Mouse (Mus musculus) intestine, postnatal 0 days (tissue): ENCODE measurements around the gene Terb2. TPM values are rescaled to one million over a fixed set of nuclear protein-coding genes. Genes with fewer than 3 reads are reported as not detected.

Experiments
- ATAC-seq: fragments of 200-750 bp; cut with Nextera tagmentation; 2 replicates; pipeline ENCODE4 v1.8.0; 2017; ENCODE audit warnings: mild to moderate bottlenecking, moderate TSS enrichment, moderate library complexity
- H3K27ac ChIP-seq: fragments of 300-500 bp; sonication (generic); 2 replicates; pipeline ENCODE4 v1.5.1; 2014; ENCODE audit warnings: mild to moderate bottlenecking, low read depth, low read length, moderate library complexity
- H3K27me3 ChIP-seq: fragments of 300-500 bp; sonication (generic); replicated peaks from 2 replicates; pipeline ENCODE4 v1.6.1; 2014; ENCODE audit warnings: low read length, mixed read lengths; ENCODE audit not compliant: control insufficient read depth, insufficient read depth
- H3K36me3 ChIP-seq: fragments of 300-500 bp; sonication (generic); 2 replicates; pipeline ENCODE4 v1.6.1; 2014; ENCODE audit warnings: mild to moderate bottlenecking, moderate library complexity; ENCODE audit not compliant: control insufficient read depth, insufficient read depth
- H3K4me1 ChIP-seq: fragments of 300-500 bp; sonication (generic); replicated peaks from 2 replicates; pipeline ENCODE4 v1.6.1; 2014; ENCODE audit warnings: antibody characterized with exemption, low read length, mixed read lengths; ENCODE audit not compliant: control insufficient read depth, insufficient read depth
- H3K4me2 ChIP-seq: fragments of 300-500 bp; sonication (generic); replicated peaks from 2 replicates; pipeline ENCODE4 v1.6.1; 2014; ENCODE audit warnings: low read depth, mild to moderate bottlenecking, moderate library complexity
- H3K4me3 ChIP-seq: fragments of 300-500 bp; sonication (generic); 2 replicates; pipeline ENCODE4 v1.5.1; 2014; ENCODE audit warnings: low read depth, low read length
- H3K9ac ChIP-seq: fragments of 300-500 bp; sonication (generic); 2 replicates; pipeline ENCODE4 v1.6.1; 2014; ENCODE audit warnings: mild to moderate bottlenecking, low read depth, low read length
- H3K9me3 ChIP-seq: fragments of 300-500 bp; sonication (generic); 2 replicates; pipeline ENCODE4 v1.6.1; 2016; ENCODE audit warnings: mixed run types; ENCODE audit not compliant: control insufficient read depth
- CTCF ChIP-seq: sonication (generic); IDR thresholded peaks from 2 replicates; pipeline ENCODE4 v1.5.1; 2016; ENCODE audit warnings: low read depth, mild to moderate bottlenecking, control low read depth, antibody characterized with exemption, moderate library complexity
- WGBS: fragments of 180-500 bp; shearing (Covaris S2); extraction: QIAGEN DNeasy Blood & Tissue Kit; methylation state at CpG from one replicate; pipeline ENCODE4 v1.1.7; 2014; 5-methylcytosine and 5-hydroxymethylcytosine counted together
- polyA plus RNA-seq: library from polyadenylated mRNA; unstranded; fragments of >200 nt; fragmentation: Nextera tagmentation; extraction: Ambion mirVana; gene quantifications from 2 replicates; pipeline ENCODE4 v1.2.1, GENCODE M21; 2015

Terb2 gene
- polyA plus RNA-seq, 1 experiment from 2014 or later, result not detected

GRCm38 (mm10) chr2:122158362-122158802 is 27.7 kb upstream of the Terb2 start:
- Histone ChIP-seq H3K9me3 (no peaks in the 10 kb centered on the region), H3K36me3 (peaks cover 15% of the 10 kb centered on the region), H3K4me1 (no peaks in the 10 kb centered on the region; the same call in 1 of the 2 replicates), H3K4me2 (no peak overlapping the region), H3K9ac (no peak overlapping the region), H3K27me3 (no peaks in the 10 kb centered on the region), H3K27ac (no peak overlapping the region), H3K4me3 (no peak overlapping the region)
- no peak for ATAC-seq
- TF ChIP-seq CTCF, result no peak
- WGBS, result 39% methylated on average over 6 of the region's 6 CpGs

- no peak for ATAC-seq
- Histone ChIP-seq H3K27me3 (no peaks in the 10 kb centered on the region), H3K27ac (no peak overlapping the region), H3K4me2 (no peak overlapping the region), H3K4me3 (no peak overlapping the region), H3K9ac (no peak overlapping the region), H3K4me1 (no peaks in the 10 kb centered on the region; the same call in 1 of the 2 replicates), H3K36me3 (peaks cover 7% of the 10 kb centered on the region; the same call in 1 of the 2 replicates), H3K9me3 (no peaks in the 10 kb centered on the region)
- no peak for TF ChIP-seq CTCF
- 77% methylated on average over 6 of the region's 6 CpGs for WGBS
Observed at GRCm38 (mm10) chr2:122159667-122160066, 26.4 kb upstream of the Terb2 start.

GRCm38 (mm10) chr2:122160680-122161079 is 25.4 kb upstream of the Terb2 start, which contains the start of gene Trim69:
TSS of gene Trim69 (plus strand) at chr2:122160700.
- H3K9me3 ChIP-seq, result no peaks in the 10 kb centered on the region
- no peak within 1 kb of the TSS for H3K9ac ChIP-seq
- no peak within 1 kb of the TSS for H3K27ac ChIP-seq
- TF ChIP-seq CTCF, result peak; percentile 96
- ATAC-seq, result peak; percentile 48; the same call in 1 of the 2 replicates
- WGBS, result 32% methylated on average over 2 of the region's 2 CpGs
- H3K4me3 ChIP-seq, result no peak within 1 kb of the TSS
- no peaks in the 10 kb centered on the region; the same call in 1 of the 2 replicates for H3K4me1 ChIP-seq
- H3K36me3 ChIP-seq, result no peaks in the 10 kb centered on the region
- H3K4me2 ChIP-seq, result no peak within 1 kb of the TSS
- H3K27me3 ChIP-seq, result no peaks in the 10 kb centered on the region

- Histone ChIP-seq H3K27ac (no peak overlapping the region), H3K9ac (no peak overlapping the region), H3K9me3 (no peaks in the 10 kb centered on the region), H3K4me3 (no peak overlapping the region), H3K36me3 (no peaks in the 10 kb centered on the region), H3K4me1 (no peaks in the 10 kb centered on the region; the same call in 1 of the 2 replicates), H3K4me2 (no peak overlapping the region), H3K27me3 (no peaks in the 10 kb centered on the region)
- no peak for ATAC-seq
- TF ChIP-seq CTCF, result no peak
- WGBS, result 45% methylated on average over 4 of the region's 4 CpGs
Observed at GRCm38 (mm10) chr2:122161542-122161941, 24.5 kb upstream of the Terb2 start.

- H3K27me3 ChIP-seq, result no peaks in the 10 kb centered on the region
- WGBS, result 85% methylated on average over 2 of the region's 2 CpGs
- no peaks in the 10 kb centered on the region for H3K9me3 ChIP-seq
- H3K36me3 ChIP-seq, result no peaks in the 10 kb centered on the region
- no peak overlapping the region for H3K9ac ChIP-seq
- H3K4me1 ChIP-seq, result no peaks in the 10 kb centered on the region; the same call in 1 of the 2 replicates
- no peak overlapping the region for H3K27ac ChIP-seq
- H3K4me3 ChIP-seq, result no peak overlapping the region
- no peak overlapping the region for H3K4me2 ChIP-seq
- no peak for TF ChIP-seq CTCF
- no peak for ATAC-seq
Observed at GRCm38 (mm10) chr2:122162529-122162928, 23.5 kb upstream of the Terb2 start.

- Histone ChIP-seq H3K36me3 (no peaks in the 10 kb centered on the region), H3K4me1 (no peaks in the 10 kb centered on the region; the same call in 1 of the 2 replicates), H3K4me2 (peak overlapping the region; percentile 35; the same call in 1 of the 2 replicates), H3K27ac (no peak overlapping the region), H3K9ac (no peak overlapping the region), H3K9me3 (no peaks in the 10 kb centered on the region), H3K4me3 (no peak overlapping the region), H3K27me3 (no peaks in the 10 kb centered on the region)
- TF ChIP-seq CTCF, result no peak
- WGBS, result 73% methylated on average over 13 of the region's 13 CpGs
- no peak; the same call in 1 of the 2 replicates for ATAC-seq
Observed at GRCm38 (mm10) chr2:122163430-122164195, 22.5 kb upstream of the Terb2 start.
